Mouse (Mus musculus): ENCODE measurements around the gene Smtn.

- TF ChIP-seq POLR2A (IDR thresholded peaks at IDR 0.05; ENCODE audit: low read depth, low read length): no peak
- no peak for TF ChIP-seq CTCF (conservative IDR thresholded peaks at IDR 0.05; ENCODE audit: insufficient read depth, insufficient read length, low read depth, low read length)
Observed at GRCm38 (mm10) chr11:3564451-3564850, 24.0 kb upstream of the Smtn start.

Data from kidney, adult 2 months (tissue).